Mouse (Mus musculus): ENCODE data around the gene Ascc1. TPM values are rescaled to one million over a fixed set of nuclear protein-coding genes. Genes with fewer than 3 reads are reported as not detected.
"Not testable (repeated sequence)": the region's sequence is repeated elsewhere in the genome, so short reads cannot be mapped to it uniquely, and the experiment has no call there.

Ascc1 gene
- polyA plus RNA-seq, 1 experiment from 2014 or later: 48.4 TPM

GRCm38 (mm10) chr10:59981336-59981735 is 21.3 kb upstream of the Ascc1 start:
- 91% methylated on average over 4 of the region's 4 CpGs for WGBS
- H3K36me3 ChIP-seq (ENCODE audit: control insufficient read depth, insufficient read depth, low read length): peaks cover 12% of the 10 kb centered on the region; the same call in 1 of the 2 replicates
- H3K27ac ChIP-seq (replicated peaks; ENCODE audit: low read depth, low read length): no peak overlapping the region
- DNase-seq (no peak), ATAC-seq (ENCODE audit: low FRiP score, low TSS enrichment) (no peak)
- H3K9ac ChIP-seq (replicated peaks; ENCODE audit: low read length): no peak overlapping the region
- no peaks in the 10 kb centered on the region for H3K27me3 ChIP-seq (ENCODE audit: control insufficient read depth, insufficient read depth, low read length)
- peaks cover 10% of the 10 kb centered on the region for H3K4me1 ChIP-seq (ENCODE audit: control insufficient read depth, insufficient read depth, low read length)
- no peaks in the 10 kb centered on the region for H3K9me3 ChIP-seq (ENCODE audit: control insufficient read depth, low read length)
- no peak overlapping the region for H3K4me2 ChIP-seq (ENCODE audit: low read length)
- H3K4me3 ChIP-seq (replicated peaks; ENCODE audit: low read depth, low read length): no peak overlapping the region

GRCm38 (mm10) chr10:59981792-59982191 is 20.8 kb upstream of the Ascc1 start:
- 93% methylated on average over 9 of the region's 9 CpGs for WGBS

GRCm38 (mm10) chr10:59982379-59982873 is 20.2 kb upstream of the Ascc1 start:
- H3K4me2 ChIP-seq (ENCODE audit: low read length): no peak overlapping the region
- H3K9me3 ChIP-seq (ENCODE audit: control insufficient read depth, low read length): no peaks in the 10 kb centered on the region
- H3K36me3 ChIP-seq (ENCODE audit: control insufficient read depth, insufficient read depth, low read length): peaks cover 18% of the 10 kb centered on the region
- no peak for DNase-seq
- H3K27me3 ChIP-seq (ENCODE audit: control insufficient read depth, insufficient read depth, low read length): no peaks in the 10 kb centered on the region
- no peak for ATAC-seq (ENCODE audit: low FRiP score, low TSS enrichment)
- H3K9ac ChIP-seq (replicated peaks; ENCODE audit: low read length): no peak overlapping the region
- no peak overlapping the region for H3K27ac ChIP-seq (replicated peaks; ENCODE audit: low read depth, low read length)
- no peak overlapping the region for H3K4me3 ChIP-seq (replicated peaks; ENCODE audit: low read depth, low read length)
- peaks cover 10% of the 10 kb centered on the region for H3K4me1 ChIP-seq (ENCODE audit: control insufficient read depth, insufficient read depth, low read length)
- 96% methylated on average over 12 of the region's 12 CpGs for WGBS

More at GRCm38 (mm10) chr10:59981792-59982191, 20.8 kb upstream of the Ascc1 start:
- Histone ChIP-seq H3K4me2 (ENCODE audit: low read length) (no peak overlapping the region), H3K9ac (replicated peaks; ENCODE audit: low read length) (no peak overlapping the region), H3K36me3 (ENCODE audit: control insufficient read depth, insufficient read depth, low read length) (peaks cover 13% of the 10 kb centered on the region; the same call in 1 of the 2 replicates), H3K9me3 (ENCODE audit: control insufficient read depth, low read length) (no peaks in the 10 kb centered on the region), H3K27me3 (ENCODE audit: control insufficient read depth, insufficient read depth, low read length) (no peaks in the 10 kb centered on the region), H3K4me1 (ENCODE audit: control insufficient read depth, insufficient read depth, low read length) (peaks cover 10% of the 10 kb centered on the region), H3K27ac (replicated peaks; ENCODE audit: low read depth, low read length) (no peak overlapping the region), H3K4me3 (replicated peaks; ENCODE audit: low read depth, low read length) (no peak overlapping the region)
- ATAC-seq (ENCODE audit: low FRiP score, low TSS enrichment): no peak
- DNase-seq: no peak

DNA sequence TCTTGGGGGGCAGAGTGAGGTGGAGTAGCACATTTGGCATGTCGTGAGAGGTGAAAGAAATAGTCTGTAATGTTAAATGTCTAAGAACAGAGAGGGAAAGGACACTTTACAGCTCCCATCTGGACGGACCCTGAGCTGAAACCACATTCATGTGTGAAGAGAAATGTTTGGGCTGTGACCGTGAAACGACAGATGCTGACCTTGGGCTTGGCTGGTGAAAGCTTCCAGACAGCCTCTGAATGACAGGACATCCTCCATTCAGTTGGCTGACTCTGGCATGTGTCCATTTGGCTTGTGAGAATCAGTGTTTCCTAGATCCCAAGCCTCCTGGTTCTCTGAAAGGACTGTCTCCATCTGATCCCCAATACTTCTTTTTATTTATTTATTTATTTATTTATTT is 14.6 kb upstream of the Ascc1 start:
- no peaks in the 10 kb centered on the region for H3K9me3 ChIP-seq (ENCODE audit: control insufficient read depth, low read length)
- H3K4me1 ChIP-seq (ENCODE audit: control insufficient read depth, insufficient read depth, low read length): no peaks in the 10 kb centered on the region
- H3K4me2 ChIP-seq (ENCODE audit: low read length): no peak overlapping the region
- H3K27ac ChIP-seq (replicated peaks; ENCODE audit: low read depth, low read length): no peak overlapping the region
- H3K36me3 ChIP-seq (ENCODE audit: control insufficient read depth, insufficient read depth, low read length): peaks cover 60% of the 10 kb centered on the region
- no peak for ATAC-seq (ENCODE audit: low FRiP score, low TSS enrichment)
- no peak for DNase-seq
- 88% methylated on average over 4 of the region's 4 CpGs for WGBS
- no peak overlapping the region for H3K9ac ChIP-seq (replicated peaks; ENCODE audit: low read length)
- no peaks in the 10 kb centered on the region for H3K27me3 ChIP-seq (ENCODE audit: control insufficient read depth, insufficient read depth, low read length)
- H3K4me3 ChIP-seq (replicated peaks; ENCODE audit: low read depth, low read length): no peak overlapping the region

DNA sequence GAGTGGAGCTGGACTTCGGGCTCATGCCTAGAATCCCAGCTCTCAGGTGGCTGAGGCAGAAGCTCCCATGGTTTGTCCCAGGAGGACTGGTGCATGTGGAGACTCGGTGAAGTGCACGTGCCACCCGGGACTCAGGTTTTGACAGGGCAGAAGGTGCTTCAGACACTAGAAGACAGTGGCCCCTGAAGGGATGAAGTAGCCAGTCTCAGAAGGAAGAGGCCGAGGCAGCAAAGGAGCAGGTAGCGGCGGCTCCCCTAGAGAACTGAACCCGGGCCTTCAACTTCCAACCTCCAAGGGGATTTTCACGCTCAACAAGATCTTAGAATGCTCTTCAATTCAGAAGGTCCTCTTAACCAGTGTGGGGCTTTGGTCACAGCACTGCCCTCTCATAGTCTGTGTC is 12.2 kb upstream of the Ascc1 start:
- Histone ChIP-seq H3K4me2 (ENCODE audit: low read length) (no peak overlapping the region), H3K27ac (replicated peaks; ENCODE audit: low read depth, low read length) (no peak overlapping the region), H3K9me3 (ENCODE audit: control insufficient read depth, low read length) (no peaks in the 10 kb centered on the region), H3K27me3 (ENCODE audit: control insufficient read depth, insufficient read depth, low read length) (no peaks in the 10 kb centered on the region), H3K4me3 (replicated peaks; ENCODE audit: low read depth, low read length) (no peak overlapping the region), H3K36me3 (ENCODE audit: control insufficient read depth, insufficient read depth, low read length) (peaks cover 69% of the 10 kb centered on the region), H3K9ac (replicated peaks; ENCODE audit: low read length) (no peak overlapping the region), H3K4me1 (ENCODE audit: control insufficient read depth, insufficient read depth, low read length) (no peaks in the 10 kb centered on the region)
- no peak for DNase-seq
- 95% methylated on average over 9 of the region's 9 CpGs for WGBS
- no peak for ATAC-seq (ENCODE audit: low FRiP score, low TSS enrichment)

GRCm38 (mm10) chr10:59991262-59991880 is 11.2 kb upstream of the Ascc1 start:
- DNase-seq (no peak), ATAC-seq (ENCODE audit: low FRiP score, low TSS enrichment) (no peak)
- Histone ChIP-seq H3K4me1 (ENCODE audit: control insufficient read depth, insufficient read depth, low read length) (no peaks in the 10 kb centered on the region), H3K4me2 (ENCODE audit: low read length) (no peak overlapping the region), H3K9ac (replicated peaks; ENCODE audit: low read length) (no peak overlapping the region), H3K4me3 (replicated peaks; ENCODE audit: low read depth, low read length) (no peak overlapping the region), H3K27me3 (ENCODE audit: control insufficient read depth, insufficient read depth, low read length) (no peaks in the 10 kb centered on the region), H3K27ac (replicated peaks; ENCODE audit: low read depth, low read length) (no peak overlapping the region), H3K36me3 (ENCODE audit: control insufficient read depth, insufficient read depth, low read length) (peaks cover 71% of the 10 kb centered on the region), H3K9me3 (ENCODE audit: control insufficient read depth, low read length) (no peaks in the 10 kb centered on the region)
- WGBS: 87% methylated on average over 9 of the region's 9 CpGs

- no peak overlapping the region for H3K4me3 ChIP-seq (replicated peaks; ENCODE audit: low read depth, low read length)
- H3K4me2 ChIP-seq (ENCODE audit: low read length): no peak overlapping the region
- H3K27ac ChIP-seq (replicated peaks; ENCODE audit: low read depth, low read length): no peak overlapping the region
- no peaks in the 10 kb centered on the region for H3K27me3 ChIP-seq (ENCODE audit: control insufficient read depth, insufficient read depth, low read length)
- H3K9ac ChIP-seq (replicated peaks; ENCODE audit: low read length): no peak overlapping the region
- H3K36me3 ChIP-seq (ENCODE audit: control insufficient read depth, insufficient read depth, low read length): peaks cover 71% of the 10 kb centered on the region
- ATAC-seq (ENCODE audit: low FRiP score, low TSS enrichment) (no peak), DNase-seq (no peak)
- WGBS: 91% methylated on average over 8 of the region's 8 CpGs
- no peaks in the 10 kb centered on the region for H3K4me1 ChIP-seq (ENCODE audit: control insufficient read depth, insufficient read depth, low read length)
- no peaks in the 10 kb centered on the region for H3K9me3 ChIP-seq (ENCODE audit: control insufficient read depth, low read length)
Measured at GRCm38 (mm10) chr10:59992024-59992423, 10.6 kb upstream of the Ascc1 start.

DNA sequence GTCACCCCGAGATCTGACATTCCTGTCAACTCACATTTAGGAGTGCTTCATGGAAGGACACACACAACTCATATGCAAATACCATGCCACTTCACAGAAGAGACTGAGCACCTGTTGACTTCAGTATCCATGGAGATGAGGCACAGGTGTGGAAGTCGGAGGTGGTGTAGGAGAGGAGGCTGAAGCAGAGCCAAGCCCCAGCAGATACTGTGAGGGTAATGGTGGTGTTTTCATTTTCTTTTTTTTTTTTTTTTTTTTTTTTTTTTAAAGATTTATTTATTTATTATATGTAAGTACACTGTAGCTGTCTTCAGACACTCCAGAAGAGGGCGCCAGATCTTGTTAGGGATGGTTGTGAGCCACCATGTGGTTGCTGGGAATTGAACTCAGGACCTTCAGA is 8.8 kb upstream of the Ascc1 start:
- DNase-seq; H3K27ac ChIP-seq (replicated peaks; ENCODE audit: low read depth, low read length); H3K4me1 ChIP-seq (ENCODE audit: control insufficient read depth, insufficient read depth, low read length); H3K27me3 ChIP-seq (ENCODE audit: control insufficient read depth, insufficient read depth, low read length); H3K9ac ChIP-seq (replicated peaks; ENCODE audit: low read length); H3K9me3 ChIP-seq (ENCODE audit: control insufficient read depth, low read length); ATAC-seq (ENCODE audit: low FRiP score, low TSS enrichment); H3K4me3 ChIP-seq (replicated peaks; ENCODE audit: low read depth, low read length); H3K4me2 ChIP-seq (ENCODE audit: low read length): not testable (repeated sequence)
- peaks cover 54% of the 10 kb centered on the region for H3K36me3 ChIP-seq (ENCODE audit: control insufficient read depth, insufficient read depth, low read length)
- WGBS: 89% methylated on average over 2 of the region's 3 CpGs

DNA sequence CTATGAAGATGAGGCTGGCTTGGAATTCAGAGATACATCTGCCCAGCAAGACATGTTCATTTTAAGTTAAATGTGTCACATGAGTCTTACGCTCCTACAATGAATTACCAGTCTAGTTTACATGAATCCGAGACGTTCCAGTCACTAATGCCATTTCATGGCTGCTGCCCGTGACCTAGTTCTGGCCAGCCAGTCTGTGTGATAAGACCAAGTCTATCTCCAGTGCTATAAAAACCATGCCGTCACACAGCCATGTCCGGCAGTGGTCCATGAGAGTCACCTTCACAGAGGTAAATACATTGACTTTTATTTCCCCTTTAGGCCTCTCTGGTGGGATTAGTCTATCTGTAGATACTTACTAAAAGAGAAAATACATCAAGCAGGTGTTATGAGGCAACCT is 6.7 kb upstream of the Ascc1 start:
- 90% methylated on average over 6 of the region's 6 CpGs for WGBS
- H3K36me3 ChIP-seq (ENCODE audit: control insufficient read depth, insufficient read depth, low read length): peaks cover 38% of the 10 kb centered on the region
- no peak for ATAC-seq (ENCODE audit: low FRiP score, low TSS enrichment)

More for the DNA sequence above, 6.7 kb upstream of the Ascc1 start:
- H3K9ac ChIP-seq (replicated peaks; ENCODE audit: low read length): no peak overlapping the region
- no peak overlapping the region for H3K27ac ChIP-seq (replicated peaks; ENCODE audit: low read depth, low read length)
- H3K4me2 ChIP-seq (ENCODE audit: low read length): no peak overlapping the region
- H3K4me3 ChIP-seq (replicated peaks; ENCODE audit: low read depth, low read length): no peak overlapping the region
- no peaks in the 10 kb centered on the region for H3K4me1 ChIP-seq (ENCODE audit: control insufficient read depth, insufficient read depth, low read length)
- no peaks in the 10 kb centered on the region for H3K9me3 ChIP-seq (ENCODE audit: control insufficient read depth, low read length)
- DNase-seq: no peak
- H3K27me3 ChIP-seq (ENCODE audit: control insufficient read depth, insufficient read depth, low read length): no peaks in the 10 kb centered on the region

All from midbrain, embryonic 14.5 days (tissue).